Mouse (Mus musculus): ENCODE results near the gene Ssx2ip. TPM values are rescaled to one million over a fixed set of nuclear protein-coding genes. Genes with fewer than 3 reads are reported as not detected.

Ssx2ip gene
- total RNA-seq, 2 experiments from 2014 or later: 87.7 to 89.5 TPM

DNA sequence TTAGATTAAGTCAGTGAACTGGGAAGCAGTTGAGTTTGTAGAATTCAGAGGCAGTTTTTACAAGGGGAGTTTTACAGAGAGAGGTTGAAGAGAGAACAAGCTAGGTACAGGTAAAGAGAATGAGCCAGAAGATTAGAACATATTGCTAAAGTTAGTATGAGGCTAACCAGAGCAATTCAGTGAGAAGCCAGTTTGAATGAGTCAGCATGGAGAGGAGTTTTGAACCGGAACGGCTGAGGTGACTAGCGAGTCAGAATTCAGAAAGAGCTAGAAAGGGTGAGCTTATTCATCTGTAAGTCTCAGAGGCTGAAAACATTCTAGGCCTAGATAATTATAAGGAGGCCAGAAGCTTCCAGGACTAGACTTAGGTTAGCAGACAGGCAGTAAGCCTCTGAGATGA lies 70.0 kb downstream of the Ssx2ip start:
- no peak for DNase-seq (ENCODE audit: low spot score in 2 of 2)
- intact Hi-C loops (cut with DNase I): no loop called here

DNA sequence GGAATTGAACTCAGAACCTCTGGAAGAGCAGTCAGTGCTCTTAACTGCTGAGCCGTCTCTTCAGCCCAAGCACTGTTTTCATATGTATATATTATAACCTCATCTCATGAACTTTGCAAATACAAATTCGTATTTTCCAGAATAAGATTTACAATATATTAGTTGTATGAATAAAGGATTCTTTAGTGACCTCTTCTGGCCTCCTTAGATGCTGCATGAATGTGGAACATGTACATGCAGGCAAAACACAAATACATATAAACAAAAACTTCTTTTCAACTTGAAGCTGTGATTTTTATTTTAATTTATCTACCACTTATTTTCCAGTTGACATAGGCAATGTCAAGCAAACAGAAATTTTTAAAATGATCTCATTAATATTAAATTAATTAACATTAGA lies 77.6 kb downstream of the Ssx2ip start:
- no peak for DNase-seq (ENCODE audit: low spot score in 2 of 2)
- intact Hi-C loops (cut with DNase I): no loop called here

DNA sequence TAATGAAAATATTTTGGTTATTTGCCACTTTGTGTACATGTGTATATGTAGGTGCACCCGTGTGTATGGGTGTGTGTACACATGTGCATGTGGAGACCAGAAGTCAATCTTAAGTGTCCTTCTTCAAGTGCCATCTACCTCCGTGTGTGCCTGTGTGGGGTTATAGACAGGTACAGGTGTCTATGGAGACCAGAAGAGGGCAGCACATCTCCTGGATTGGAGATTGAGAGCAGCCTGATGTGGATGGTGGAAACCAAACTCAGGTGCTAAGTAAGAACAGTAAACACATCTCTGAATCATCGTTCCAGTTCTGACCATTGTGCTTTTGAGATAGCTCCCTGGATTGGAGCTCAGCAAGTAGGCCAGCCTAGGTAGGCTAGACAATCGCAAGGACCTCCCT lies 82.0 kb downstream of the Ssx2ip start:
- no peak for DNase-seq (ENCODE audit: low spot score in 2 of 2)
- intact Hi-C loops (cut with DNase I): no loop called here

Small RNA genes lying within 50 kb of the gene (microRNA-seq; reads per million reads assigned to microRNA genes)
- not detected for gene Gm22901

Other genes starting within 250 kb of the Ssx2ip start
- gene Lpar3, start 183.7 kb upstream of the Ssx2ip start, total RNA-seq (2021): under 1 TPM; 0.32 to 0.68 TPM
- 1 to 10 TPM; 6.6 to 8.9 TPM for gene Ctbs, start 45.2 kb downstream of the Ssx2ip start, total RNA-seq (2021)
- gene Spata1, start 95.1 kb downstream of the Ssx2ip start, total RNA-seq (2021): 1 to 10 TPM; 4.4 to 5.1 TPM
- gene Gng5, start 95.2 kb downstream of the Ssx2ip start, total RNA-seq (2021): 10 to 100 TPM; 45.4 to 45.7 TPM
- 10 to 100 TPM; 13.8 to 19.0 TPM for gene Rpf1, start 116.8 kb downstream of the Ssx2ip start, total RNA-seq (2021)
- gene Uox, start 165.8 kb downstream of the Ssx2ip start, total RNA-seq (2021): under 1 TPM; 0.36 to 0.52 TPM
- not detected for gene Dnase2b, start 211.0 kb downstream of the Ssx2ip start, total RNA-seq (2021)
- gene 4930503B20Rik, start 246.7 kb downstream of the Ssx2ip start, total RNA-seq (2021): not detected